Mouse (Mus musculus): Measurements from ENCODE around the gene Cklf.
"Not testable (repeated sequence)": the region's sequence is repeated elsewhere in the genome, so short reads cannot be mapped to it uniquely, and the experiment has no call there.

DNA sequence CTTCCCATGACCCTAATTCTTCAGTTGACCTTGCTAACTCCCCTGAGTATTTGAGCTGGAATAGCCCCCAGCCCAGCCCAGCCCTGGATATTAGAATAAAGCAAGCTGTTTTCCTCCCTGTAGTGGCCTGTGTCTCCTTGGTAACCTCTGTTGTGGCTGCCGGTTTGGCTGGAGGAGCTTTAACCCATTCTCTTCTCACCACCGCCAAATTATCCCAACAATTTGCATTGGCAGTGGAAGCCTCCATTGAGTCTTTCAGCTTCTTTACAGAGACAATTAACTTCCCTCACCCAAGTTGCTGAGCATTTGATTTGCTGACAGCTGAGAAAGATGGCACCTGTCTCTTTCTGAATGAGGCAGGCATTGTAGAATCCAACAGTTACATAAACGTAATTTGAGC lies 50.9 kb downstream of the Cklf start:
- TF ChIP-seq POLR2A (IDR thresholded peaks at IDR 0.05; ENCODE audit: borderline replicate concordance, extremely low read depth, insufficient read depth, insufficient read length, poor library complexity, severe bottlenecking); CTCF (IDR thresholded peaks at IDR 0.05; ENCODE audit: borderline replicate concordance, extremely low read depth, insufficient read depth, insufficient read length): not testable (repeated sequence)

Data from brain, embryonic 14.5 days (tissue).